In the genomic region with DNA sequence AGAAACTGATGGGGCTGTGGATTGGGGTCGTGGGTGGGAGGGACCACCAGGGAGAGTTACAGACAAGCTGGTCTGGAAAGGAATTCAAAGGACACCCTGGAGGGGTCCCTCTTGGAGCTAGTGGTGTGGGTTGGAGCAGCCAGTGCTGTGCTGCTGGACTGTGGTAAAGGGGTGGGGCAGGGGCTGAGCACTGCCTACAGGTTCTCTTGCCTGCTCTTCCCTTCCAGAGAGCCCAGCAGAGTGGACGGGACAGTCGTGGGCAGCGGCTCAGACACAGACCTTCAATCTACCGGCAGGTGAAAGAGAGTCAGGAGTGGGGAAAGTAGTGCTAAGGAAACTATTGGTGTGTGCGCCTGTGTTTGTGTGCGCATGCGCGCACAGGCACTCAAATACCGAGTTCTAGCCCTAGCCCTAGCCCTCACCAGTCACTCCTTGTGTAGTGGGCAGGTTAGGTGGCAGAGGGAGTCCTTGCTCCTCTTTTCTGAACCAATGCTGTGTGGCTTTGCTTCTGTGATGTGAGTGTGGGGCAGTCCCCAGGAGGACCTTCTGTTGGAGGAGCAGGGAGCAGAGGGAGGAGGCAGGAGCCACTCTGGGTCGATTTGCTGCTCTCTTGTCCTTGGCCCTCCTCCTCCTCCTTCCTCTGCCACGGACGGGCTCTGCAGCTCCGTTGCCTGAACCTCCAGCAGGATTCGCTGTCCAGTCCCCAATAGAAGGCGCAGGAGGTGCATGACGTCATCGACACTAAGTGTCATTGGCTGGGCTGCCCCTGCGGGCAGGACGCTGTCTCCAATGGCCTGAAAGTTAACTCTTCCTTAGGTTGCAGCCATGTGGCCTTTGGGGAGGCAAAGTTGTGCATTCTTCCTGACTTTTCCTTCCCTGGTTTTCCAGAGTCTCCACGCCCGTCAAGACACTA, we compare ENCODE assay signal across 8 mouse cellular contexts. TPM values are rescaled to one million over a fixed set of nuclear protein-coding genes. Genes with fewer than 3 reads are reported as not detected.
DNase-seq lines count a peak whose midpoint lies in the region; ATAC-seq and TF ChIP-seq lines count a peak whose summit lies in the region.

No protein-coding gene starts in this region.

- 0 out of 2 replicates have a peak, but pooled peaks have one; percentile 1 for TF ChIP-seq EP300 in heart, adult 2 months (IDR thresholded peaks at IDR 0.05; ENCODE audit: insufficient read depth, low read depth, low read length)

- H3K27ac ChIP-seq in embryonic facial prominence, embryonic 13.5 days, result peak overlapping the region; percentile 71
- H3K27ac ChIP-seq in heart, adult 2 months, result peak overlapping the region; percentile 92
- peak overlapping the region; percentile 42; the same call in 1 of the 2 replicates for H3K27ac ChIP-seq in kidney, adult 2 months (ENCODE audit: insufficient read depth, low read depth, low read length)
- peak overlapping the region; percentile 78 for H3K27ac ChIP-seq in limb, embryonic 13.5 days
- peak overlapping the region; percentile 70 for H3K27ac ChIP-seq in midbrain, embryonic 16.5 days (ENCODE audit: low read length)

- peak; percentile 83 for ATAC-seq in embryonic facial prominence, embryonic 13.5 days (ENCODE audit: insufficient number of reproducible peaks, insufficient read depth, low FRiP score, low TSS enrichment, low read depth)
- peak; percentile 82 for ATAC-seq in limb, embryonic 13.5 days (ENCODE audit: low FRiP score, low read depth)
- ATAC-seq in midbrain, embryonic 16.5 days, result peak; percentile 76

- peak overlapping the region; percentile 60 for H3K4me2 ChIP-seq in embryonic facial prominence, embryonic 13.5 days
- peak overlapping the region; percentile 63 for H3K4me2 ChIP-seq in limb, embryonic 13.5 days (replicated peaks)
- H3K4me2 ChIP-seq in midbrain, embryonic 16.5 days (ENCODE audit: low read length), result peak overlapping the region; percentile 60

- intact Hi-C loops in heart, adult 2 months (cut with DNase I), result no loop called here

- H3K4me3 ChIP-seq in embryonic facial prominence, embryonic 13.5 days, result peak overlapping the region; percentile 41
- peak overlapping the region; percentile 54 for H3K4me3 ChIP-seq in heart, adult 2 months
- peak overlapping the region; percentile 28; the same call in 1 of the 2 replicates for H3K4me3 ChIP-seq in kidney, adult 2 months (ENCODE audit: insufficient read depth, low read depth, low read length)
- peak overlapping the region; percentile 40 for H3K4me3 ChIP-seq in limb, embryonic 13.5 days
- peak overlapping the region; percentile 33 for H3K4me3 ChIP-seq in midbrain, embryonic 16.5 days (ENCODE audit: low read depth, low read length)

- TF ChIP-seq CTCF in heart, adult 2 months (IDR thresholded peaks at IDR 0.05), result peak; percentile 56
- no peak; the same call in 1 of the 2 replicates for TF ChIP-seq CTCF in kidney, adult 2 months (conservative IDR thresholded peaks at IDR 0.05; ENCODE audit: insufficient read depth, insufficient read length, low read depth, low read length)

- H3K4me1 ChIP-seq in embryonic facial prominence, embryonic 13.5 days, result peaks cover 61% of the 10 kb centered on the region
- peaks cover 6% of the 10 kb centered on the region for H3K4me1 ChIP-seq in heart, adult 2 months (ENCODE audit: control insufficient read depth, insufficient read depth, low read length)
- peaks cover 4% of the 10 kb centered on the region; the same call in 1 of the 2 replicates for H3K4me1 ChIP-seq in kidney, adult 2 months (ENCODE audit: control insufficient read depth, insufficient read depth, low read length)
- H3K4me1 ChIP-seq in limb, embryonic 13.5 days, result peaks cover 53% of the 10 kb centered on the region
- peaks cover 43% of the 10 kb centered on the region for H3K4me1 ChIP-seq in midbrain, embryonic 16.5 days (ENCODE audit: control insufficient read depth, insufficient read depth, low read length)

- H3K36me3 ChIP-seq in embryonic facial prominence, embryonic 13.5 days, result no peaks in the 10 kb centered on the region
- H3K36me3 ChIP-seq in heart, adult 2 months (ENCODE audit: control insufficient read depth, insufficient read depth, low read length), result no peaks in the 10 kb centered on the region
- H3K36me3 ChIP-seq in kidney, adult 2 months (ENCODE audit: control insufficient read depth, insufficient read depth, low read length), result no peaks in the 10 kb centered on the region
- no peaks in the 10 kb centered on the region for H3K36me3 ChIP-seq in limb, embryonic 13.5 days
- H3K36me3 ChIP-seq in midbrain, embryonic 16.5 days (ENCODE audit: control insufficient read depth, insufficient read depth, low read length), result no peaks in the 10 kb centered on the region

- peaks cover 25% of the 10 kb centered on the region for H3K27me3 ChIP-seq in embryonic facial prominence, embryonic 13.5 days
- H3K27me3 ChIP-seq in heart, adult 2 months (ENCODE audit: control insufficient read depth, insufficient read depth, low read length), result peaks cover 3% of the 10 kb centered on the region; the same call in 1 of the 2 replicates
- no peaks in the 10 kb centered on the region for H3K27me3 ChIP-seq in kidney, adult 2 months (replicated peaks; ENCODE audit: control insufficient read depth, insufficient read depth, low read length)
- peaks cover 42% of the 10 kb centered on the region for H3K27me3 ChIP-seq in limb, embryonic 13.5 days
- H3K27me3 ChIP-seq in midbrain, embryonic 16.5 days (ENCODE audit: control insufficient read depth, insufficient read depth, low read depth, low read length), result no peaks in the 10 kb centered on the region

- no peaks in the 10 kb centered on the region for H3K9me3 ChIP-seq in embryonic facial prominence, embryonic 13.5 days
- no peaks in the 10 kb centered on the region for H3K9me3 ChIP-seq in limb, embryonic 13.5 days
- H3K9me3 ChIP-seq in midbrain, embryonic 16.5 days (replicated peaks; ENCODE audit: control insufficient read depth, low read length, poor library complexity, severe bottlenecking), result no peaks in the 10 kb centered on the region

- peak; percentile 96 for DNase-seq in 3T3-L1 (ENCODE audit: low read depth, low spot score)
- peak; percentile 76 to 77 for DNase-seq in adrenal gland, postnatal 4 days (ENCODE audit: low spot score in 2 of 2)
- peak; percentile 87 to 95 for DNase-seq in heart, adult 2 months
- peak; percentile 97 for DNase-seq in kidney, adult 2 months
- DNase-seq in spleen, postnatal 10 days (ENCODE audit: low spot score in 2 of 2), result peak; percentile 38 to 77

- peak overlapping the region; percentile 67 for H3K9ac ChIP-seq in embryonic facial prominence, embryonic 13.5 days
- H3K9ac ChIP-seq in heart, adult 2 months (ENCODE audit: low read depth, low read length), result peak overlapping the region; percentile 81
- peak overlapping the region; percentile 61; the same call in 1 of the 2 replicates for H3K9ac ChIP-seq in limb, embryonic 13.5 days
- H3K9ac ChIP-seq in midbrain, embryonic 16.5 days (ENCODE audit: low read depth, low read length), result peak overlapping the region; percentile 54

- WGBS in embryonic facial prominence, embryonic 13.5 days, result 8% methylated on average over 22 of the region's 22 CpGs
- 9% methylated on average over 22 of the region's 22 CpGs for WGBS in heart, adult 2 months
- 17% methylated on average over 22 of the region's 22 CpGs for whole genome bisulfite sequencing in kidney, adult 2 months
- WGBS in limb, embryonic 13.5 days, result 14% methylated on average over 22 of the region's 22 CpGs
- WGBS in midbrain, embryonic 16.5 days, result 6% methylated on average over 22 of the region's 22 CpGs

- H3K79me2 ChIP-seq in heart, adult 2 months (replicated peaks; ENCODE audit: control insufficient read depth, insufficient read depth, low read length), result no peaks in the 10 kb centered on the region

- peak; percentile 99 for TF ChIP-seq POLR2A in heart, adult 2 months (IDR thresholded peaks at IDR 0.05; ENCODE audit: insufficient read depth, low read depth, low read length)
- TF ChIP-seq POLR2A in kidney, adult 2 months (IDR thresholded peaks at IDR 0.05; ENCODE audit: low read depth, low read length), result peak; percentile 64

RNA-seq across cellular contexts. Expression of gene Cygb, which starts 3.5 kb away (rescaled TPM):
- total RNA-seq in adrenal gland, postnatal 4 days (2021), result 10 to 100 TPM; 39.7 to 43.6 TPM
- polyA plus RNA-seq in embryonic facial prominence, embryonic 13.5 days (2015; fragmentation: Nextera tagmentation; extraction: Ambion mirVana), result 7.1 and 7.9 TPM in 2 replicates
- 10 to 100 TPM; 42.5 to 50.3 TPM for total RNA-seq in heart, adult 2 months (2021)
- 55.0 and 66.1 TPM in 2 replicates for polyA plus RNA-seq in heart, adult 2 months (2012; rRNA removed)
- polyA plus RNA-seq in kidney, adult 2 months (2012; rRNA removed), result 16.2 and 21.0 TPM in 2 replicates
- polyA plus RNA-seq in limb, embryonic 13.5 days (2015; fragmentation: Nextera tagmentation; extraction: Ambion mirVana), result 6.0 and 7.2 TPM in 2 replicates
- 26.4 and 29.3 TPM in 2 replicates for polyA plus RNA-seq in midbrain, embryonic 16.5 days (2015; fragmentation: Nextera tagmentation; extraction: Ambion mirVana)

RNA-seq across cellular contexts. Expression of gene Prcd, which starts 4.2 kb away (rescaled TPM):
- 1 to 10 TPM; 5.2 to 5.5 TPM for total RNA-seq in adrenal gland, postnatal 4 days (2021)
- 0.69 and 0.80 TPM in 2 replicates for polyA plus RNA-seq in embryonic facial prominence, embryonic 13.5 days (2015; fragmentation: Nextera tagmentation; extraction: Ambion mirVana)
- 1 to 10 TPM; 1.1 to 1.3 TPM for total RNA-seq in heart, adult 2 months (2021)
- polyA plus RNA-seq in heart, adult 2 months (2012; rRNA removed), result 0.76 and 1.1 TPM in 2 replicates
- 0.44 and 0.52 TPM in 2 replicates for polyA plus RNA-seq in kidney, adult 2 months (2012; rRNA removed)
- polyA plus RNA-seq in limb, embryonic 13.5 days (2015; fragmentation: Nextera tagmentation; extraction: Ambion mirVana), result 0.56 and 0.83 TPM in 2 replicates
- 3.7 and 4.4 TPM in 2 replicates for polyA plus RNA-seq in midbrain, embryonic 16.5 days (2015; fragmentation: Nextera tagmentation; extraction: Ambion mirVana)

RNA-seq across cellular contexts. Expression of gene Rhbdf2, which starts 30.7 kb away (rescaled TPM):
- 10 to 100 TPM; 18.0 TPM for total RNA-seq in adrenal gland, postnatal 4 days (2021)
- 4.2 and 4.3 TPM in 2 replicates for polyA plus RNA-seq in embryonic facial prominence, embryonic 13.5 days (2015; fragmentation: Nextera tagmentation; extraction: Ambion mirVana)
- total RNA-seq in heart, adult 2 months (2021), result 10 to 100 TPM; 10.8 to 11.2 TPM
- polyA plus RNA-seq in heart, adult 2 months (2012; rRNA removed), result 19.2 and 22.3 TPM in 2 replicates
- polyA plus RNA-seq in kidney, adult 2 months (2012; rRNA removed), result 18.0 and 19.1 TPM in 2 replicates
- 4.0 and 5.1 TPM in 2 replicates for polyA plus RNA-seq in limb, embryonic 13.5 days (2015; fragmentation: Nextera tagmentation; extraction: Ambion mirVana)
- polyA plus RNA-seq in midbrain, embryonic 16.5 days (2015; fragmentation: Nextera tagmentation; extraction: Ambion mirVana), result 0.93 and 1.2 TPM in 2 replicates

Comparison
In these comparisons a context has a peak if more than half of its experiments do, and no peak if none do; other contexts are left out.
1. Peak in every context shown above with its lines: DNase-seq, ATAC-seq, H3K4me3 ChIP-seq and H3K27ac ChIP-seq.
2. H3K27ac ChIP-seq: peak in every context shown above with its lines; median percentile 92 in heart, adult 2 months; 78 in limb, embryonic 13.5 days; 71 in embryonic facial prominence, embryonic 13.5 days; 70 in midbrain, embryonic 16.5 days; 42 in kidney, adult 2 months.